Mouse (Mus musculus) hindbrain, embryonic 14.5 days (tissue): Measurements from ENCODE around the gene Shcbp1l. TPM values are rescaled to one million over a fixed set of nuclear protein-coding genes. Genes with fewer than 3 reads are reported as not detected.

Experiments used
- ATAC-seq: fragments of 200-750 bp; cut with Nextera tagmentation; 2 replicates; pipeline ENCODE4 v1.8.0; 2017; ENCODE audit warnings: moderate number of reproducible peaks, mild to moderate bottlenecking, moderate TSS enrichment, moderate library complexity; ENCODE audit not compliant: low FRiP score
- DNase-seq: peaks from one replicate; pipeline ENCODE4 v3.0.0-alpha.2; 2015; ENCODE audit warnings: low spot score
- H3K27ac ChIP-seq: fragments of 300-500 bp; sonication (generic); 2 replicates; pipeline ENCODE4 v1.5.1; 2014; ENCODE audit warnings: mild to moderate bottlenecking, moderate library complexity
- H3K27me3 ChIP-seq: fragments of 300-500 bp; sonication (generic); 2 replicates; pipeline ENCODE4 v1.6.1; 2014; ENCODE audit warnings: mild to moderate bottlenecking, low read length, mixed read lengths; ENCODE audit not compliant: control insufficient read depth, insufficient read depth
- H3K36me3 ChIP-seq: fragments of 300-500 bp; sonication (generic); replicated peaks from 2 replicates; pipeline ENCODE4 v1.6.1; 2014; ENCODE audit not compliant: control insufficient read depth, insufficient read depth
- H3K4me1 ChIP-seq: fragments of 300-500 bp; sonication (generic); replicated peaks from 2 replicates; pipeline ENCODE4 v1.6.1; 2014; ENCODE audit warnings: antibody characterized with exemption, low read length, mixed read lengths; ENCODE audit not compliant: control insufficient read depth, insufficient read depth
- H3K4me2 ChIP-seq: fragments of 300-500 bp; sonication (generic); replicated peaks from 2 replicates; pipeline ENCODE4 v1.6.1; 2014; ENCODE audit warnings: mild to moderate bottlenecking, moderate library complexity
- H3K4me3 ChIP-seq: fragments of 300-500 bp; sonication (generic); replicated peaks from 2 replicates; pipeline ENCODE4 v1.5.1; 2014; ENCODE audit warnings: mild to moderate bottlenecking, low read length
- H3K9ac ChIP-seq: fragments of 300-500 bp; sonication (generic); 2 replicates; pipeline ENCODE4 v1.6.1; 2014
- H3K9me3 ChIP-seq: fragments of 300-500 bp; sonication (generic); 2 replicates; pipeline ENCODE4 v1.6.1; 2016; ENCODE audit warnings: low read length; ENCODE audit not compliant: control insufficient read depth
- WGBS: fragments of 180-500 bp; shearing (Covaris S2); extraction: QIAGEN DNeasy Blood & Tissue Kit; methylation state at CpG from one replicate; pipeline ENCODE4 v1.1.7; 2014; 5-methylcytosine and 5-hydroxymethylcytosine counted together
- polyA plus RNA-seq: library from polyadenylated mRNA; unstranded; fragments of >200 nt; fragmentation: Nextera tagmentation; extraction: Ambion mirVana; gene quantifications from 2 replicates; pipeline ENCODE4 v1.2.1, GENCODE M21; 2014

The Shcbp1l gene
- polyA plus RNA-seq, 1 experiment from 2014 or later = 0.56 TPM

GRCm38 (mm10) chr1:153489963-153490362 lies 65.0 kb downstream of the Shcbp1l start:
- Histone ChIP-seq H3K9me3 (no peaks in the 10 kb centered on the region), H3K4me2 (no peak overlapping the region), H3K4me3 (no peak overlapping the region), H3K36me3 (no peaks in the 10 kb centered on the region), H3K27me3 (no peaks in the 10 kb centered on the region), H3K27ac (no peak overlapping the region), H3K4me1 (peaks cover 13% of the 10 kb centered on the region), H3K9ac (no peak overlapping the region)
- 91% methylated on average over 4 of the region's 4 CpGs for WGBS
- no peak for DNase-seq
- no peak for ATAC-seq

GRCm38 (mm10) chr1:153491345-153491744 lies 66.4 kb downstream of the Shcbp1l start:
- Histone ChIP-seq H3K4me1 (no peaks in the 10 kb centered on the region), H3K9ac (no peak overlapping the region), H3K9me3 (no peaks in the 10 kb centered on the region), H3K36me3 (no peaks in the 10 kb centered on the region), H3K4me3 (no peak overlapping the region), H3K27me3 (no peaks in the 10 kb centered on the region), H3K27ac (no peak overlapping the region), H3K4me2 (no peak overlapping the region)
- no peak for DNase-seq
- ATAC-seq = no peak
- 90% methylated on average over 2 of the region's 2 CpGs for WGBS

DNA sequence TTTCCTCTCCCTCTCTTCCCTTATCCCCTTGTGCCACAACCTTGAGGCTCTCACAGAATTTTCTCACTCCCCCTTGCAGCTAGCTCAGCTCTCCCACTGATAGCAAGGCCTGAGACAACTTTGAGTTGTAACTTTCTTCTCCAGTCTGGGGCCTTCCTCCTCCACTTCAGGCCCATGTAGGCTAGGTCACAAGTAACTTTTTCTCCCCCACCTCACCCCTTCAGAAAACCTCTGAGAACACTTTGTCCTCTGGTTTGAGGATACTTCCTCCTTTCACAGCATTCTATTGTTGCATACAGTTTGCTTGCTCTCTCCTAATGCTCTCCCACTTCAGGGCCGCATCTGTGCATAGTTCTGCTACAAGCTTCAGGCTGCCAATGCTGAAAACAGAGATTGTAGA lies 66.9 kb downstream of the Shcbp1l start:
- Histone ChIP-seq H3K27me3 (no peaks in the 10 kb centered on the region), H3K4me1 (no peaks in the 10 kb centered on the region), H3K4me2 (no peak overlapping the region), H3K36me3 (no peaks in the 10 kb centered on the region), H3K9me3 (no peaks in the 10 kb centered on the region), H3K27ac (no peak overlapping the region), H3K9ac (no peak overlapping the region), H3K4me3 (no peak overlapping the region)
- ATAC-seq (no peak), DNase-seq (no peak)
- 97% methylated on average over 1 of the region's 1 CpGs for WGBS

DNA sequence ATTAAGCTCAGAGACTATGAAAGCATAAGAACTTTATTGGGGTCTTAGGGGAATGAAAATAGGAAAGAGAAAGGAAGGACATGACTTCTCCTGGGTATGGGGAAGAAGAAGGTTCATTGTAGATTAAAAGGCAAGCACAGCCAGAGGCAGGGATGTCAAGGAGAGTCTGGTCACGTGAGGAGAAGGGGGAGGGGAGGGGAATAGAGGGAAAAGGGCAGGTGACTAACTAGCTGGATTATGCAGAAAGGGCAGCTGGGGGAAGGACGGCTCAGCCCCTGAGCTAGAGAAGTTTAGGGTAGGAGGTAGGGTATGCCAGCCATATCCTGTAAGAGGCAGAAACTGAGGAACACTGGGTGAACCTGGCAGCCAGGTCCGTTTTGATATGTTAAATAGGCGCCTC lies 68.4 kb downstream of the Shcbp1l start:
- DNase-seq (no peak), ATAC-seq (no peak)
- Histone ChIP-seq H3K36me3 (no peaks in the 10 kb centered on the region), H3K27ac (no peak overlapping the region), H3K27me3 (no peaks in the 10 kb centered on the region), H3K4me2 (no peak overlapping the region), H3K4me3 (no peak overlapping the region), H3K9ac (no peak overlapping the region), H3K9me3 (no peaks in the 10 kb centered on the region), H3K4me1 (no peaks in the 10 kb centered on the region)
- WGBS = 28% methylated on average over 4 of the region's 4 CpGs

DNA sequence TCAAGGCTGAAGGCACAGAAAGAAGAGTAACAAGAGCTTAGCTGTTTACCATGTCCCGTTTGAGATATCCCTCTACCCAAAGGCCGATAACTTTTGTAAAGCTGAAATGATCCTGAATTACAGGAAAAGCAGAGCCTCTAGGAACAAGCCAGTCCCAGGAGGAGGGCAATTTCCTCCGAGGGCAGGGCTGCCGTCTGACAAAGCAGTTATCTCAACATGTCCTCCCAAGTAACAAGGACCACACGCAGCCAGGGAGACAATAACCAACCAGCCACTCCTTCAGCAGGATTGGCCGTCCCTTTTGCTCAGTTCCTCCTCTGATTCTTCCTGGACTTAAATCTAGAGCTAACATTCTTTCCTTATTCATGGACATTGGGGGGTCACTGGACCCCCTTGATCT lies 69.0 kb downstream of the Shcbp1l start:
- no peak for ATAC-seq
- no peaks in the 10 kb centered on the region for H3K4me1 ChIP-seq
- H3K36me3 ChIP-seq = no peaks in the 10 kb centered on the region
- no peak overlapping the region for H3K4me3 ChIP-seq
- 29% methylated on average over 6 of the region's 6 CpGs for WGBS
- H3K4me2 ChIP-seq = no peak overlapping the region
- no peaks in the 10 kb centered on the region for H3K27me3 ChIP-seq
- no peak for DNase-seq
- no peak overlapping the region for H3K27ac ChIP-seq
- no peaks in the 10 kb centered on the region for H3K9me3 ChIP-seq
- no peak overlapping the region for H3K9ac ChIP-seq

- ATAC-seq (no peak), DNase-seq (no peak)
- no peak overlapping the region for H3K4me3 ChIP-seq
- no peak overlapping the region for H3K9ac ChIP-seq
- no peaks in the 10 kb centered on the region for H3K4me1 ChIP-seq
- 87% methylated on average over 3 of the region's 3 CpGs for WGBS
- H3K27ac ChIP-seq = no peak overlapping the region
- no peaks in the 10 kb centered on the region for H3K9me3 ChIP-seq
- no peaks in the 10 kb centered on the region for H3K27me3 ChIP-seq
- H3K4me2 ChIP-seq = no peak overlapping the region
- H3K36me3 ChIP-seq = no peaks in the 10 kb centered on the region
Measured at GRCm38 (mm10) chr1:153496030-153496429, 71.1 kb downstream of the Shcbp1l start.

DNA sequence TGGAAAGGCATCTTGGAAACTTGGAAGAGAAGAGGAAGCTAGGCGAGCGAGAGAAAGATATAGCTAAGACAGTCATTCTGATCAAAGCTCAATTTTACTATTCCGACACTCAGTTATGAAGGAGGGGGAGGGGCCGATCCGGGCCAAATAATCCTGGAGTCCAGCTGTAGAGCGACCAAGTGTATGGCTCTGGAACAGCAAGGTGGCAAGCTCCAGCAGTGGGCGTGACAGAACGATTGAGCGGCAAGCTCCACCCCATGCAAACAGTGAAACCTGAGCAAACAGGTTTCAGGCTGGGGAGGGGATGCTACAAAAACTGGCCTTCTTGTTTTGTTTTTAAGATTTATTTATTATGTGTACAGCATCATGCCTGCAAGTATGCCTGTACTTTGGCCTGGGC lies 75.1 kb downstream of the Shcbp1l start:
- H3K27me3 ChIP-seq = no peaks in the 10 kb centered on the region
- DNase-seq (no peak), ATAC-seq (no peak)
- H3K9me3 ChIP-seq = no peaks in the 10 kb centered on the region
- H3K36me3 ChIP-seq = no peaks in the 10 kb centered on the region
- no peak overlapping the region for H3K9ac ChIP-seq
- H3K4me1 ChIP-seq = no peaks in the 10 kb centered on the region
- no peak overlapping the region for H3K4me2 ChIP-seq
- no peak overlapping the region for H3K4me3 ChIP-seq
- 92% methylated on average over 9 of the region's 9 CpGs for WGBS
- no peak overlapping the region for H3K27ac ChIP-seq

DNA sequence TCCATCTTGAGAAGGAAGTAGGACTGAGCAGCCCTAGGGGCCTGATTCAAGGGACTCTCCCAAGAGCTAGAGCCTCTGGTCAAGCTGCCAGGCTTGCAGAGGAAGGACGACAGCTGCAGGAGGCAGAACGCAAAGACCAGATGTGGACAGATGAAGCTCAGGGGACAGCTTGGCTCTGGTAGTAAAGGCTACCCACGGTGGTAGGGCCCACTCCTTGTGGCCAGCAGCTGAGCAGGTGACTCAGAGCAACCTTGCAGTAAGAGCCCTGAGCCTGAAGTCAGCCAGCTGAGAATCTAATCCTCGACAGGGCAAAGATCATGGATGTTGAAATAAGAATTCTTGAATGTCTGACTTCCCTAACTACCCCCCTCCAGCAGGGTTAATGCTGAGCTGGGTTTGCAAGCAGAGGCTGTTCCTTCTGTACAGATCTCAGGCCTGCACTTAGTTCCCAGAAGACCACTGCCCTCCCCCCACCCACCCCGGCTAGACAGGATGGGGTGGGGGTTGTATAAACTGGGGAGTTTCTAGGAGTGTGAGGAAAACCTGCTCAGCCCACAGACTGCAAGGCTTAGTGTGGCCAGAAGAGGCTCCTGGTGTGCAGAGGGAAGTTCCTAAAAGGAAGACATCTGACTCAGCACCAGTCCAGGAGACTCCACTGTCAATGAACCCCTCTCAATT lies 76.8 kb downstream of the Shcbp1l start:
- Histone ChIP-seq H3K4me1 (no peaks in the 10 kb centered on the region), H3K9me3 (no peaks in the 10 kb centered on the region), H3K36me3 (no peaks in the 10 kb centered on the region), H3K4me2 (no peak overlapping the region), H3K4me3 (no peak overlapping the region), H3K9ac (no peak overlapping the region), H3K27ac (no peak overlapping the region), H3K27me3 (no peaks in the 10 kb centered on the region)
- 62% methylated on average over 5 of the region's 5 CpGs for WGBS
- ATAC-seq (no peak), DNase-seq (no peak)
